Mouse (Mus musculus) gastrocnemius, postnatal 4 days (tissue): ENCODE data around the gene Fgfr2. TPM values are rescaled to one million over a fixed set of nuclear protein-coding genes. Genes with fewer than 3 reads are reported as not detected.
"Not testable (repeated sequence)": the region's sequence is repeated elsewhere in the genome, so short reads cannot be mapped to it uniquely, and the experiment has no call there.

Experiments
- DNase-seq, 2 experiments: peaks; one replicate each; pipeline ENCODE4 v3.0.0; 2021 to 2022; ENCODE audit warnings: low spot score in 2 of 2, mixed read lengths in 2 of 2
- total RNA-seq, 2 experiments: library from RNA; stranded (reverse); gene quantifications; 2 replicates each; pipeline ENCODE4 v1.2.3; 2021

Fgfr2 gene
- total RNA-seq, 2 experiments from 2014 or later = 6.5 to 8.0 TPM

GRCm38 (mm10) chr7:132558141-132558736, 564.9 kb downstream of the Fgfr2 start:
- no peak for DNase-seq

GRCm38 (mm10) chr7:132556575-132556974, 566.6 kb downstream of the Fgfr2 start:
- no peak for DNase-seq

- DNase-seq = no peak
These were observed 567.2 kb downstream of the Fgfr2 start for GRCm38 (mm10) chr7:132555911-132556310.

DNA sequence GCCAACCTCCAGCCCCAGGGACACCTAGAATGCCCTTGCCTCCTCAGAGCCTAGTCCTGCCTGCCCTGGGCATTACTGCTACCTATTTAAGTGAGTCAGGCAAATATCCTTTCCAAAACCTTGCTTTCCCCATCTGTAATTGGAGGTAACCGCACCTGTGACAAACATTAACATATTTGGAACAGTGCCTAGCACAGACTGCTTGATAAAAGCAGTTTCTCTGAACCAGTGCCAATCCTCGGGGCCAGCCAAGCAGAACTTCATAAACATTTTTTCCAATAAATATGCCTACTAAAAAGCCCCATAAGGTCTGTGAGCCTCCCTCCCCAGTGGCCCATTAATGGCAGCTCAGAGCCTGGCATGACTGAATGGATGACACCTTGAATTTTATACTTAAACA, 569.1 kb downstream of the Fgfr2 start:
- no peak for DNase-seq

DNA sequence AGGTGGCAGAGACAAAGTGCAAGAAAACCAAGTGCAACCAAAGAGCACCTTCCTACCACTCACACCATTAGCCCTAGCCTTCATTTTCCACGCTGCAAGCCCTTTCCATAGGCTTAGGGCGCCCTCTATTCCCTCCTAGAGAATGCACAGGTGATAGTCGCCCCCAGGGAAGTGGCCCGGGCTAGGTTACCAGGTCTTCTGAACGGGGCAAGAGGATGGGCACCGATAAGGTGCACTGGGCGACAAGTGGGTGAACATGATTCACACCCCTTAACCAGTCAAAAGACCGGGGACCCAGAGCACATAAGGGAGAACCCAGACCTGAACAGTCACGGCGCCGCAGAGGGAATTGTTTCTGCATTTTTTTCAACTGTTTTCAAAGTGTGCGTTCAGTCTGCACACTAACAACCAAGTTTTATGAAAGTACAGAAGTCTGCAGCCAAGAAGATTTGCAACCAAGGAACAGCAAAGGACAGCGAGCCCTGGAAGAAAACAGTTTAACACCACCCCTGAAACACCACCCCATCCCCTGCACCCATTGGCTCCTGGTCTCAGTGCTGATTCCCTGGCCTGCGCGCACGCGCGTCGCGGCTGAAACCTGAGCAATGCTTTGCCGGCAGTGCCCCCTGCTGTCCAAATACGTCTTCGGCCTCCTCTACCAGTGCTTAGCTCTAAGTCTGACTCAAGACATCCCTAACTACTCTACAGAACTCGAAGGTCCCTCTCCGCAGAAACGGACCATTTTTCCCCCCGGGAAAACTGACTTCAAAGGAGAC, 571.6 kb downstream of the Fgfr2 start:
- peak; percentile 95 for DNase-seq

- no peak for DNase-seq
These were observed 576.0 kb downstream of the Fgfr2 start for GRCm38 (mm10) chr7:132547126-132547525.

GRCm38 (mm10) chr7:132542427-132542826, 580.7 kb downstream of the Fgfr2 start:
- no peak for DNase-seq

DNA sequence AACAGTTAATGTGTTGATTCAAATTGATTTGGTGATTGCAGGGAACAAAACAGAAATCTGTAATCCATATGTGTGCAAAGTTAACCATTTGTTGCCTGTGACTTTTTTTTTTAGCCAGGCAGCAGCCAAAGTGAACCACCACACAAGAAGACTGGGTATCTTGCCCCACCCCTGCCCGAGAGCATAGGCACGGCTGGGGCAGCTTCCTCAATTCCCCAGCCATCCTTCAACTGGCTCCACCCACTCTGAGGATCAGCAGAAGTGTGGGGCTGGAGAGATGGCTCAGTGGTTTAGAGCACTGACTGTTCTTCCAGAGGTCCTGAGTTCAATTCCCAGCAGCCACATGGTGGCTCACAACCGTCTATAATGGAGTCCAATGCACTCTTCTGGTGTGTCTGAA, 581.6 kb downstream of the Fgfr2 start:
- DNase-seq = no peak

DNA sequence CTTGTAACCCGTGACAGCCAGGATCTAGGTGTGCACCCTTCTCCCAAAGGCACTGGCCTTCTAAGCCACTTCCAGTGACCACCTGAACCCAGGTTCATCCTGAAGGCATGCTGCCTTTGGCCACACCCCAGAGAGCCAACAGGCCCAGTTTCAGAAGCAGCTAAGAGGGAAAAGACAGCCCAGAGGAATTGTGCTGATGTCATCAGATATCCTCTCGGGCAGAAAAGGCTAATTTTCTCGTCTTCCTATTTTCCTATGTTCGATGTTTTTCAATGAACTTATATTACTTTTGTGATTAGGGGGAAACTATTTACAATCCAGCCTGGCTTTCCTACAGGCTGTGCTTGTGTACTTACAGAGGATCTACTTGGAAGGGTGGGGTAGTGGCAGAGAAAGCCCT, 582.6 kb downstream of the Fgfr2 start:
- DNase-seq = no peak

DNA sequence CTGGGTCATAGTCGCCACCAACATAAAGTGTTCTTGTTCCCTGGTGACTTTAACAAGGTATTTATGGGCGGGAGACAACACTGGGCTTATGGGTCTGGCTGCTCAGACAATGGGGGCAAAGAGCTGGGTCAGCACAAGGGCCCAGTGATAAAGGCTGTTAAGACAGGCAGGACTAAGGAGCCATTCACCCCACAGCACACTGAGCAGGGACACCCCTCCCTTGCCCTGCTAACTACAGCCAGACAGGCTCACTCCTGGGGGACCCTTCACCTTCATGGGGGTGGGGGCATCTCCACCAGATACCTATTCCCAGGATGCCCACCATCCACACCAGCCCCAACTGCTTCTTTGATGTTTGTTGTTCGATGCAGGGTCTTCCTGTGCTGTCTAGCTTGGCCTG, 593.9 kb downstream of the Fgfr2 start:
- DNase-seq = no peak

DNA sequence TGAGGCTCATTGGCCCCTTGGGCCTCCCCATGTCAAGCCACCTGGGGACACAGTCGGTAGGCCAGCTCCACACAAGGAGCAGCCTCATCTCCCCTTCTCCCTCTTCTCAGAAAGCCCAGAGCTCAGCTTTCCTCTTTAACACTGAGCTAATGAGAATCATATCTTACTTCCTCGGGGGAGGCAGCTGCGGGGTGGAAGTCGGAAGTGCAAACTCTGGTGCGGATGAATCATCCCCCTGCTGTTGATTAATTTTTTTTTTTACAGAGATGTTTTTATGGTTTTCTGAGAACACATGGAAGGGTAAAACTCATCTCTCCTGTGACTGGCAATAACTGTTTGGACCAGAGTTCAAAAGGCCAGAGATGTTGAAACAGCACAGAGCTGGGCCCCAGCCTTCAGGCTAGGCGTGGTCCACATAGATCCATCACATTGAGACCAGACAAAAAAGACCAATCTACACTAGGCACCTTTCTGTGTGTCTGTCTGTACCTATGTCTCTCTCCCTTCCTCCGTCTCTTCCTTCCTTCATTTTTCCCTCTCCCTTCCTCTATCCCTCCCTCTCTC, 609.6 kb downstream of the Fgfr2 start:
- no peak for DNase-seq

GRCm38 (mm10) chr7:132509110-132509509, 614.0 kb downstream of the Fgfr2 start:
- DNase-seq = no peak

- no peak for DNase-seq
These were observed 615.8 kb downstream of the Fgfr2 start for GRCm38 (mm10) chr7:132507361-132507760.

GRCm38 (mm10) chr7:132506226-132506625, 616.9 kb downstream of the Fgfr2 start:
- DNase-seq = no peak

GRCm38 (mm10) chr7:132502445-132502844, 620.7 kb downstream of the Fgfr2 start:
- DNase-seq = not testable (repeated sequence)

GRCm38 (mm10) chr7:132497142-132497541, 626.0 kb downstream of the Fgfr2 start:
- DNase-seq = no peak

- DNase-seq = no peak
These were observed 628.9 kb downstream of the Fgfr2 start for GRCm38 (mm10) chr7:132494263-132494662.

DNA sequence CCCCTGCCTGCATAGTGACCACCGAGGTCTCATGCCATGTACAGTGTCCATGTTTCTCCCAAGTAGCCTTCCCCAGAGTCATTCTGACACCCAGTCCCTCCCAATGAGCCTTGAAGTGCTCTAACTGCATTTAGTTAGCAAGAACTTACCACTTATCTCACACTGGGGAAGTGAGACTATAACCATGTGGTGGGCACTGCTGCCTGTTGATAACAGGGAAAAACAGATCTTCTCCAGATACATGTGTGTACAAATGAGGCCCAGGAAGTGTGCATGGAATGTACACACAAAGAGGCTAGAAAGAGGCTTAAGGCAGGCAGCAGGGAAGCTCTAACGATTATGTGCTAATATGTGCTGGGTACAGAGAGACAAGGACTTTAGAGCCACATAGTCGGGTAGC, 629.5 kb downstream of the Fgfr2 start:
- no peak for DNase-seq

DNA sequence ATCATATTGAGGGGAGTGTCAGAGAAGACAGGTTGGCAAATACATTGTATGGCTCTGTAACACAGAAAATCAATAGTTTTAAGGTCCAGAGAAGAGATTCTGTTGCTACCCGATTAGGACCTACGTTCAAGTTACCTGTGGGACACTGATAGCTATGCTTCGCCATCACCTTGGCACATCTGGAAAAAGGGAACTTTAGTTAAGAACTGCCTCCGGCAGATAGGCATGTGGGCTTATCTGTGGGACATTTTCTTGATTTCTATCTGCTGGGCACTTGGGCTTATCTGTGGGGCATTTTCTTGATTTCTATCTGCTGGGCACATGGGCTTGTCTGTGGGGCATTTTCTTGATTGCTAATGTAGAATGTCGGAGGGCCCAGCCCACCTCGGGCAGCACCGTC, 631.2 kb downstream of the Fgfr2 start:
- no peak for DNase-seq

- DNase-seq = no peak
These were observed 635.8 kb downstream of the Fgfr2 start for GRCm38 (mm10) chr7:132487361-132487760.

DNA sequence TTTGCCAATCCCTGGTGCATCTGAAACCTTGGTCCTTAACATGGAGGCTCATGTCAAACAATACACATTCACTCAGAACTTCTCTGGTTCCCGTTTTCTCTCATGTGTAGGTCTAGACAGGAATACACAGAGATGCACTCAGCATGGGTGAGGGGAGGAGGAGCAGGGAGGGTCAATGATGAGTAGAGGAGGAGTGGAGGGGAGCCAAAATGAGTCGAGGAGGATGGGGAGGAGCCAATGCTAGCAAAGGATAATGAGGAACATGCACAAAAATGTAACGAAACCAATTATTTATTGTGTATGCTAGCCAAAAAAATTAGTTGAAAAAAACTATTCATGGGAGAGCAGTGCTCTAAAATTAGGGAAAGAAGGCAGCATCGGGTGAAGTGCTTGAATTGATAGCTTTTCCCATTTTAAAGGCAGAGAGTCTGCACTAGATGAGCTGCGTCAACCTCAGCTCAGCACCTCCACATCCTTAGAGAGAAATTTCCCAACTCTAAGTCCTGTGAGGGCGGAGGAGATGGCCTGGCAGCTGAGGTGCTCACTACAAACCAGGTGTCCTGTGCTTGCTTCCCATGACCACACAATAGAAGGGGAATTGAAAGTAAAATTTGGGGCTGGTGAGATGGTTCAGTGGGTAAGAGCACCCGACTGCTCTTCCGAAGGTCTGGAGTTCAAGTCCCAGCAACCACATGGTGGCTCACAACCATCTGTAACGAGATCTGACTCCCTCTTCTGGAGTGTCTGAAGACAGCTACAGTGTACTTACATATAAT, 636.6 kb downstream of the Fgfr2 start:
- DNase-seq = no peak

GRCm38 (mm10) chr7:132484424-132484823, 638.7 kb downstream of the Fgfr2 start:
- no peak for DNase-seq
